Mouse (Mus musculus): ENCODE measurements around the gene Sox12. TPM values are rescaled to one million over a fixed set of nuclear protein-coding genes. Genes with fewer than 3 reads are reported as not detected.
"Not testable (repeated sequence)": the region's sequence is repeated elsewhere in the genome, so short reads cannot be mapped to it uniquely, and the experiment has no call there.

Sox12 gene
- total and polyA plus RNA-seq, 2 experiments from 2014 or later: 11.9 to 47.8 TPM

- H3K9ac ChIP-seq: no peak overlapping the region
- H3K27ac ChIP-seq (ENCODE audit: low read depth, low read length): no peak overlapping the region
- no peak overlapping the region for H3K4me2 ChIP-seq (ENCODE audit: low read depth)
- H3K27me3 ChIP-seq (ENCODE audit: insufficient read depth, low read length): no peaks in the 10 kb centered on the region
- WGBS: 63% methylated on average over 7 of the region's 7 CpGs
- no peaks in the 10 kb centered on the region for H3K9me3 ChIP-seq (ENCODE audit: low read length)
- TF ChIP-seq CTCF (IDR thresholded peaks at IDR 0.05; ENCODE audit: low read depth): no peak
- 0 out of 2 replicates have a peak, but pooled peaks cover 3% of the 10 kb centered on the region for H3K4me1 ChIP-seq (ENCODE audit: insufficient read depth)
- DNase-seq (no peak), ATAC-seq (no peak)
- no peaks in the 10 kb centered on the region for H3K36me3 ChIP-seq (ENCODE audit: insufficient read depth)
- no peak overlapping the region for H3K4me3 ChIP-seq (ENCODE audit: low read depth, low read length)
Observed at GRCm38 (mm10) chr2:152360271-152360775, 37.5 kb downstream of the Sox12 start.

- DNase-seq: no peak
- ATAC-seq: no peak
- Histone ChIP-seq H3K4me3 (ENCODE audit: low read depth, low read length) (no peak overlapping the region), H3K27me3 (ENCODE audit: insufficient read depth, low read length) (no peaks in the 10 kb centered on the region), H3K9ac (no peak overlapping the region), H3K9me3 (ENCODE audit: low read length) (no peaks in the 10 kb centered on the region), H3K4me2 (ENCODE audit: low read depth) (no peak overlapping the region), H3K4me1 (ENCODE audit: insufficient read depth) (0 out of 2 replicates have a peak, but pooled peaks cover 3% of the 10 kb centered on the region), H3K36me3 (ENCODE audit: insufficient read depth) (no peaks in the 10 kb centered on the region), H3K27ac (ENCODE audit: low read depth, low read length) (no peak overlapping the region)
- 91% methylated on average over 5 of the region's 5 CpGs for WGBS
- no peak for TF ChIP-seq CTCF (IDR thresholded peaks at IDR 0.05; ENCODE audit: low read depth)
Observed at GRCm38 (mm10) chr2:152359616-152360015, 38.2 kb downstream of the Sox12 start.

- not testable (repeated sequence) for H3K4me2 ChIP-seq (ENCODE audit: low read depth); H3K9me3 ChIP-seq (ENCODE audit: low read length); H3K4me1 ChIP-seq (ENCODE audit: insufficient read depth); H3K4me3 ChIP-seq (ENCODE audit: low read depth, low read length); H3K27ac ChIP-seq (ENCODE audit: low read depth, low read length); H3K9ac ChIP-seq; DNase-seq; ATAC-seq; H3K27me3 ChIP-seq (ENCODE audit: insufficient read depth, low read length); H3K36me3 ChIP-seq (ENCODE audit: insufficient read depth)
- WGBS: 79% methylated on average over 5 of the region's 5 CpGs
- peak; percentile 16; the same call in 1 of the 2 replicates for TF ChIP-seq CTCF (IDR thresholded peaks at IDR 0.05; ENCODE audit: low read depth)
Observed at GRCm38 (mm10) chr2:152358977-152359376, 38.9 kb downstream of the Sox12 start.

GRCm38 (mm10) chr2:152357254-152357653 is 40.6 kb downstream of the Sox12 start:
- Histone ChIP-seq H3K4me3 (ENCODE audit: low read depth, low read length) (no peak overlapping the region), H3K4me1 (ENCODE audit: insufficient read depth) (no peaks in the 10 kb centered on the region), H3K4me2 (ENCODE audit: low read depth) (no peak overlapping the region), H3K9me3 (ENCODE audit: low read length) (no peaks in the 10 kb centered on the region), H3K9ac (no peak overlapping the region), H3K36me3 (ENCODE audit: insufficient read depth) (no peaks in the 10 kb centered on the region), H3K27ac (ENCODE audit: low read depth, low read length) (no peak overlapping the region), H3K27me3 (ENCODE audit: insufficient read depth, low read length) (no peaks in the 10 kb centered on the region)
- no peak for ATAC-seq
- 93% methylated on average over 3 of the region's 3 CpGs for whole genome bisulfite sequencing
- TF ChIP-seq CTCF (IDR thresholded peaks at IDR 0.05; ENCODE audit: low read depth): no peak
- no peak for DNase-seq

- Histone ChIP-seq H3K9ac (no peak overlapping the region), H3K27ac (ENCODE audit: low read depth, low read length) (no peak overlapping the region), H3K9me3 (ENCODE audit: low read length) (no peaks in the 10 kb centered on the region), H3K4me1 (ENCODE audit: insufficient read depth) (no peaks in the 10 kb centered on the region), H3K4me2 (ENCODE audit: low read depth) (no peak overlapping the region), H3K36me3 (ENCODE audit: insufficient read depth) (no peaks in the 10 kb centered on the region), H3K27me3 (ENCODE audit: insufficient read depth, low read length) (no peaks in the 10 kb centered on the region), H3K4me3 (ENCODE audit: low read depth, low read length) (no peak overlapping the region)
- WGBS: 88% methylated on average over 8 of the region's 8 CpGs
- DNase-seq (no peak), ATAC-seq (no peak)
- no peak for TF ChIP-seq CTCF (IDR thresholded peaks at IDR 0.05; ENCODE audit: low read depth)
Observed at GRCm38 (mm10) chr2:152349842-152350540, 47.9 kb downstream of the Sox12 start.

GRCm38 (mm10) chr2:152349205-152349604 is 48.7 kb downstream of the Sox12 start:
- no peak for TF ChIP-seq CTCF (IDR thresholded peaks at IDR 0.05; ENCODE audit: low read depth)
- Histone ChIP-seq H3K9ac (no peak overlapping the region), H3K27me3 (ENCODE audit: insufficient read depth, low read length) (no peaks in the 10 kb centered on the region), H3K4me3 (ENCODE audit: low read depth, low read length) (no peak overlapping the region), H3K27ac (ENCODE audit: low read depth, low read length) (no peak overlapping the region), H3K9me3 (ENCODE audit: low read length) (no peaks in the 10 kb centered on the region), H3K36me3 (ENCODE audit: insufficient read depth) (no peaks in the 10 kb centered on the region), H3K4me2 (ENCODE audit: low read depth) (no peak overlapping the region), H3K4me1 (ENCODE audit: insufficient read depth) (0 out of 2 replicates have a peak, but pooled peaks cover 2% of the 10 kb centered on the region)
- ATAC-seq (no peak), DNase-seq (no peak)
- WGBS: 85% methylated on average over 6 of the region's 6 CpGs

- H3K27ac ChIP-seq (ENCODE audit: low read depth, low read length): no peak overlapping the region
- no peak for ATAC-seq
- no peak overlapping the region for H3K9ac ChIP-seq
- H3K4me2 ChIP-seq (ENCODE audit: low read depth): no peak overlapping the region
- 81% methylated on average over 2 of the region's 2 CpGs for WGBS
- no peaks in the 10 kb centered on the region for H3K9me3 ChIP-seq (ENCODE audit: low read length)
- no peaks in the 10 kb centered on the region for H3K27me3 ChIP-seq (ENCODE audit: insufficient read depth, low read length)
- 0 out of 2 replicates have a peak, but pooled peaks cover 4% of the 10 kb centered on the region for H3K4me1 ChIP-seq (ENCODE audit: insufficient read depth)
- no peak overlapping the region for H3K4me3 ChIP-seq (ENCODE audit: low read depth, low read length)
- H3K36me3 ChIP-seq (ENCODE audit: insufficient read depth): no peaks in the 10 kb centered on the region
- DNase-seq: no peak
- no peak for TF ChIP-seq CTCF (IDR thresholded peaks at IDR 0.05; ENCODE audit: low read depth)
Observed at GRCm38 (mm10) chr2:152347722-152348121, 50.1 kb downstream of the Sox12 start.

Measured in forebrain, postnatal 0 days (tissue).